Mouse (Mus musculus) ovary, adult 18-20 months (tissue): ENCODE results near the gene Pkd2l1.

ENCODE experiments used
- DNase-seq: peaks from one replicate; pipeline ENCODE4 v3.0.0; 2022; ENCODE audit warnings: low spot score, mixed read lengths

Gene Pkd2l1

GRCm38 (mm10) chr19:44106831-44107660, 85.2 kb downstream of the Pkd2l1 start, which contains the start of gene Chuk:
Gene Chuk, minus strand, starts transcription at chr19:44107480.
- DNase-seq: peak; percentile 91

- no peak for DNase-seq
Measured at GRCm38 (mm10) chr19:44104393-44104792, 87.8 kb downstream of the Pkd2l1 start.

DNA sequence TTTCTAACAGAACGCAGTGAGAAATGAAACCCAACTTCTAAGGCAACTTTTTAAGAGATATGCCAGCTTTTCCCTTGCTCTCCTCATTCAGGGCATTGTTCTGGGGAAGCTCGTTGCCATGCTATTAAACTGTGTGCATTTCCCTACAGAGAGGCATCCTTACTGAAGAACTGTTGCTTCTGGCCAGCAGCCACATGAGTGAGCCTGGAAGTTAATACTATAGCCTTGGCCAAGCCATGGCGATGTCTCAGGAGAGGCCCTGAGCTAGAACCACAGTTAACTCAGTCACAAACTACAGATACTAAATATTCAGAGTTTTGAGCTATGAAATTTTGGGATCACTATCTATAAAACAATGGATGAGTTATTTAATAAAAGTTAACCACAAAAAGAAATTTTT, 89.2 kb downstream of the Pkd2l1 start:
- DNase-seq: no peak

DNA sequence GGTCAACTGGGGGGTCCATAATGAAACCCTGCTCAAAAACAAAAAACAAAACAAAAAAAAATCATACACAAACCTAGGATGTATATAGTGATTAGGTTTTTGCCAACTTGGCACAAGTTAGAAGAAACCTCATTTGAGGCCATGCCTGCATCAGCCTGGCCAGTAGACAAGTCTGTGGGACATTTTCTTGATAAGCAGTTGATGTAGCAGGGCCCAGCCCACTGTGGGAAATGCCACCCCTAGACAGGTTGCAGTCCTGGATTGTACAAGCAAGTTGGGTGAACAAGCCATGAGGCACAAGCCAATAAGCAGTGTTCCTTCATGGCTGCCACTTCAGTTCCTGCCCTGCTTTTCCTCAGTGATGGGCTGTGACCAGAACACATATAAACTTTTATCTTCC, 91.4 kb downstream of the Pkd2l1 start:
- DNase-seq: no peak
